Comparison of ENCODE assay signal across 8 mouse cellular contexts in the genomic region with DNA sequence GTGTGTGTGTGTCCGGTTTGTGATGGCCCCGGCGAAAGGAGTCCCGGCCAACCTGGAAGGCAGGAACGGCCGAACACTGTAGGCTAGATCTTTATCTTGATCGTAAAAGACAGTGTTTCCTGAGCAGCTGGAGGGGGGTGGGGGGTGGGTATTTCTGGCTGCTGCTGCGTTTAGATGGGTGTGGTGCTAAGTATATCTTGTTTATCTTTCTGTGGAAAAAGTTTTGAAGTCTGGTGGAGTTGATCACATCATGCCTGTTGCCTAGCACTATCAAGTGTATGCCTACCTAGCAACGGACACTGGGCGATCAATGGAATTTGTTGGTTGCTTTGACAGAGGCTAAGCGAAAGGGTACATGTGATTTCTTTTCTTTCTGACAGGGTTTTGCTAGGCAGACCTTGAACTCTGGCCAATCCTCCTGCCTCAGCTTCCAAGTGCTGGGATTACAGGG. TPM values are rescaled to one million over a fixed set of nuclear protein-coding genes. Genes with fewer than 3 reads are reported as not detected.
A peak's percentile ranks its signal among the peaks of the same experiment; 100 is the strongest.
DNase-seq lines count a peak whose midpoint lies in the region; ATAC-seq lines count a peak whose summit lies in the region.

No protein-coding gene starts in this region.

- H3K9me3 ChIP-seq in stomach, embryonic 15.5 days: no peaks in the 10 kb centered on the region

- WGBS in stomach, embryonic 15.5 days: under 1% methylated on average over 11 of the region's 11 CpGs

- no peaks in the 10 kb centered on the region for H3K27me3 ChIP-seq in stomach, embryonic 15.5 days (replicated peaks)

- peak; percentile 49 for ATAC-seq in erythroid progenitor cell, adult 5-6 weeks (replicated peaks; ENCODE audit: low FRiP score, poor library complexity, severe bottlenecking)
- peak; percentile 29; the same call in 1 of the 2 replicates for ATAC-seq in stomach, embryonic 15.5 days (ENCODE audit: insufficient read depth, low FRiP score, low read depth)

- H3K4me1 ChIP-seq in stomach, embryonic 15.5 days: peaks cover 34% of the 10 kb centered on the region

- peak overlapping the region; percentile 76 for H3K4me3 ChIP-seq in stomach, embryonic 15.5 days (replicated peaks)

- no peaks in the 10 kb centered on the region for H3K36me3 ChIP-seq in stomach, embryonic 15.5 days

- peak; percentile 23 for DNase-seq in kidney, adult 11 months
- DNase-seq in kidney, postnatal 25 days: no peak
- DNase-seq in R1 (ENCODE audit: low read depth, low spot score): peak; percentile 59
- DNase-seq in induced T-regulatory cell, adult 2 months (ENCODE audit: low read depth): peak; percentile 83
- DNase-seq in lung, postnatal 10 days: peak; percentile 50
- no peak for DNase-seq in gastrocnemius, postnatal 10 days

- peak overlapping the region; percentile 99 for H3K27ac ChIP-seq in stomach, embryonic 15.5 days

- H3K4me2 ChIP-seq in stomach, embryonic 15.5 days: peak overlapping the region; percentile 55

- H3K9ac ChIP-seq in stomach, embryonic 15.5 days: peak overlapping the region; percentile 92

RNA-seq across cellular contexts. Expression of a gene that starts 1.1 kb away (rescaled TPM):
- 2.5 and 18.4 TPM in 2 replicates for total RNA-seq in erythroid progenitor cell, adult 5-6 weeks (2015; ENCODE audit: low replicate concordance)
- 5.1 and 12.5 TPM in 2 replicates for total RNA-seq in erythroid progenitor cell, adult 5-6 weeks (2017; ENCODE audit: low replicate concordance)
- polyA plus RNA-seq in stomach, embryonic 15.5 days (2015; fragmentation: Nextera tagmentation; extraction: Ambion mirVana): 23.5 and 25.6 TPM in 2 replicates
- total RNA-seq in gastrocnemius, postnatal 10 days (2021): 10 to 100 TPM; 31.7 to 38.2 TPM

RNA-seq across cellular contexts. Expression of a gene that starts 49.7 kb away (rescaled TPM):
- total RNA-seq in erythroid progenitor cell, adult 5-6 weeks (2015; ENCODE audit: low replicate concordance): not detected in 2 replicates
- total RNA-seq in erythroid progenitor cell, adult 5-6 weeks (2017; ENCODE audit: low replicate concordance): not detected in 2 replicates
- 4.0 TPM in 2 replicates for polyA plus RNA-seq in stomach, embryonic 15.5 days (2015; fragmentation: Nextera tagmentation; extraction: Ambion mirVana)
- total RNA-seq in gastrocnemius, postnatal 10 days (2021): not detected

Comparison
In these comparisons a context has a peak if more than half of its experiments do, and no peak if none do; other contexts are left out.
1. DNase-seq: peak in kidney, adult 11 months (single experiment), R1 (single experiment), induced T-regulatory cell, adult 2 months (single experiment) and lung, postnatal 10 days (single experiment); none in kidney, postnatal 25 days (0 of 2) and gastrocnemius, postnatal 10 days (single experiment).